Mouse (Mus musculus) cerebellum, adult 18-20 months (tissue): ENCODE data around the gene Sds.
"Not testable (repeated sequence)": the region's sequence is repeated elsewhere in the genome, so short reads cannot be mapped to it uniquely, and the experiment has no call there.

Experiments used
- DNase-seq, 2 experiments: peaks; one replicate each; pipeline ENCODE4 v3.0.0; 2021

Gene Sds

DNA sequence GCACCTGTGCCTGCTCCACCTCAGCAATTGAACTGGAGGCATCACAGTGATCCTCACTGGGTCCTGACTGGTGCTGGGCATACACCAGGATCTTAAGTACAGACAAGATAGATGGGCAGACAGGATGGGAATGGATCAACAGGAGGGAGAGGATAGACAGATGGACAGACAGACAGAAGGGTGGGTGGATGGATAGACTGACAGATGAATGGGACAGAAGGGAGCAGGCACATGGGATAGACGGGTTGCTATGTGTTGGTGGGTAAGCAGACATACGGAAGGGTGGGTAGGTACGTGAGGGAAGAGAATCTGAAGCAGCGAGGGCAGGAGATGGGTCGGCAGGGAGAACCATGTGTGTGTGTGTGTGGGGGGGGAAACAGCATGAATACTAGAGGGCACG is 17.1 kb downstream of the Sds start:
- no peak for DNase-seq

DNA sequence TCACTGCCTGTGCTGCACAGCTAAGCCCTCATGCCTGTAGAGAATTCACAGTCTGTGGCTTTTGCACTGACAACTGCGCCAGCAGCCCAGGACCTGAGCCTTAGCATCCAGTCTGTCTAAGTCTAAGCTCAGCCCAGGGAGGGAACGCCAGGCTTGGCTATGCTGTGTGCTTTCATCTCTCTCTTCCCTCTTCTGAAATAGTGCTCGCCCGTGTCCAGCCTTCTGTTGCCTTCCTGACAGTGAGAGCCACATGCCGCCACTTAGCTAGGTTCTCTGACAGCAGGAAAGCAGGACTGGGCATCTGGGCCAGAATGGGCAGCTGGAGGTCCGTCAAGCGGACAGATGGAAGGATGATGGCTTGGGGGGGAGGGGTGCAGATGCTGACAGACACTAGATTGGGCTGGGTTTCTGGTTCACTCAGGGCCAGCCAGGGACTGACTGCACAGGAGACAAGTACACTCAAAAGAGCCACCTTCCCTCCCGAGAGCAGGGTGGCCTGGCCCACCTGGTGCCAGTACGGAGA is 17.6 kb downstream of the Sds start:
- no peak for DNase-seq

DNA sequence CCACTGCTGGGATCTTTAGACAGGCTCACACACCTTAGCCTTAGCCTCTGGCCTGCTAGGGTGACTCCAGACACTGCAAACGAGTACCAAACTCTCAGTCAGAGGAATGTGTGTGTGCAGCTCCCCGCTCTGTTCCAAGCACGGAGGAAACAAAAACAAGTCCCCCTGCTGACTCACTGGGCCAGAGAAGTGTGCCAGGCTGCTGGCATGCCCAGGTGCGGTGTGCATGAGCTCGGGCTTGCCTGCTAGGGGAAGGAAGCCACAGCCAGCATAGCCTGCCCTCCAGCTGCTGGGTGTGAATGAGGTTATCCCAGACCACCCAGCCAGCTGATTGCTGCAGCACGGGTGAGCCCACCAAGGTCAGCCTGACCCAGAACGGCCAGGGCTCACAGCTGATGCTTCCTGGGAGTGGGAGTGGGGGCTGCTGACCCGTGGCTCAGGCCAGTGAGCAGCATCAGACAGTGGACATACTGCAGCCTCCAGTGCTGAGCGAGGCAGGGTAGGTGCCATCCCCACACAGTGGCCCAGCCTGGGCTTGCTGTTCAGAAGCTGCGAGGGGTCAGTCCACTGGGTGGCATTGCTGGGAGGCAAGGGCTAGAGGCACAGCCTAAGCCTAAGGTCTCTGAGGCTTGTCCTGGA is 18.9 kb downstream of the Sds start:
- DNase-seq = no peak

DNA sequence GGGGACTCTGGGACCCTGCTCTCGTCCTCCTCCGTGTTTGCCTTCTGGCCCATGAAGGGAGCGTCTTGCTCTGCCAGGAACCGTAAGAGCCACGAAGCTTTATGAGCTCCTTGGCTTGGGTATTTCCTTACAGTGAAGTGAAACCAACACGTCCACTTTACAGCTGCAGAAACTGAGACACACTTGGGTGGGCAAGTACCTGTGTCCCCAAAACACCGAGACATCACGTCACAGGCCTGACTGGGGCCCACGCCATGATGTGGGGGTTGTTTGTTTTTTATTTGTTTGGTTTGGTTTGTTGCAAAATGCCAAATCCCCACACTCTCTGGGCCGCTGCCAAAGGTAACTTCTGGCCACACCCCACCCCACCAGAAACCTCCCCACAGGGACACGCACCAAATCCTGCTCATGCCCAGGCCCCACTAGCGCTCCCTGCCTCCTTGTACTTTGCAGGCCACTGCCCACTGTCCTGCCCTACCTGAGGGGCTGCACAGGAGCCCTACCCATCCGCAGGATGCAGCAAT is 19.4 kb downstream of the Sds start:
- no peak for DNase-seq

DNA sequence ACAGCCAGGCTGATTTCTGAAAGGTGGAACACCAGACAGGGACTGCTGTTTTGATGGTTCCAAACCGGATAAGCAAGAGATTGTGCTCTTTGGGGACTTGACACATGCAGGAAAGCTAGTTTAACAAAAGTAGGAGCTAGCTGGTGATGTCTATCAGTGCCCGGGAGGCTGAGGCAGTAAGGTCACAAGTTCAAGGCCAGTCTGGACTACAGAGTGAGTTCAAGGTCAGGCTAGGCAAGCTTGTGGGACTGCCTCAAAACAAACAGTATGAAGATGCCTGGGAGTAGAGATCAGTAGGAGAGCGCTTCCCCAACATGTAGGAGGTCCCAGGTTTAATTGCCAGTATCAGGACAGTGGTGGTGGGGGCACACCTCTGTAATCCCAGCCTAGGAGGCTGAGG is 20.7 kb downstream of the Sds start:
- DNase-seq = no peak

DNA sequence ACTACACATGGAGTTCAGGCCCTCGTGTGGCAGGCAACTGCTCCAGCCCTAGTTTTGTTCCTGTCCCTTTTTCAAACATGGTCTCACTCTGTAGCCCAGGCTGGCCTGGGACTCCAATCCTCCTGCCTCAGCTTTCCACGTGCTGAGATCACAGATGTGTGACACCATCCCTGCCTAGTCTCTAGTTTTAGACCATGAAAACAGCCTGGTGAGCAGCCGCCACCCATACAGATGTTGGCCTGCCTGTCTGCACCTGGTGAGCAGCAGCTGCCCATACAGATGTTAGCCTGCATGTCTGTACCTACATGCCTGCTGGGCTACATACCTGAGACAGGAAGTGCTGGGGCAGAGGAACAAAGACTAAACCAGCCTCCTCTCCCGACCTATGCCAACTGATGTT is 22.9 kb downstream of the Sds start:
- no peak for DNase-seq

DNA sequence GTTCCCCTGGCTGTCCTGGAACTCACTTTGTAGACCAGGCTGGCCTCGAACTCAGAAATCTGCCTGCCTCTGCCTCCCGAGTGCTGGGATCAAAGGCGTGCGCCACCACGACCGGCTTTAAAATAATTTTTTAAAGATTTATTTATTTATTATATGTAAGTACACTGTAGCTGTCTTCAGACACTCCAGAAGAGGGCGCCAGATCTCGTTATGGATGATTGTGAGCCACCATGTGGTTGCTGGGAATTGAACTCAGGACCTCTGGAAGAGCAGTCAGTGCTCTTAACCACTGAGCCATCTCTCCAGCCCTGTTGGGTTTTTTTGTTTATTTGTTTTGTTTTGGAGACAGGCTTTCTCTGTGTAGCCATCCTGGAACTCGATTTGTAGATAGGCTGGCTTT is 24.3 kb downstream of the Sds start:
- DNase-seq = not testable (repeated sequence)

DNA sequence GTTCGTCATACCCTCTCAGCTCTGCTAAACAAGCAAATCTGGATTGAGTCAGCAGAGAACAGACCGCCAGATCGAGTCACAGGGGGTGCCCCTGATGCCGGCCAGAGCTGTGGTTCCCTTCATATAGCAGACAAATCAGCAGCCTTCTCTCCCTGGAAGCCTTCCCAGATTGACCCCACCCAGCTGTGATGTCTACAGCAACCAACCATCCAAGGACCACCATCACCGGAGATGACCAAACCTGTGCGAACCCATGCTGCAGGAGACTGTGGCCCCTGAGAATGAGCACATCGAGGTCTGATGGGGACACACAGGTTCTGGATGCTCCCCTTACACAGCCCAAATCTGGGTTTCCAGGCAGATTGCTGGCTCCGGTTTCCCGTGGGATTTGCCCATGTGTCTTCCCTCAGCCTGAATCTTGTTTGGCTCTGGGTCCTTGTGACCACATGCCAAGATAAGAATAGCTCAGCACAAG is 25.9 kb downstream of the Sds start:
- no peak for DNase-seq

DNA sequence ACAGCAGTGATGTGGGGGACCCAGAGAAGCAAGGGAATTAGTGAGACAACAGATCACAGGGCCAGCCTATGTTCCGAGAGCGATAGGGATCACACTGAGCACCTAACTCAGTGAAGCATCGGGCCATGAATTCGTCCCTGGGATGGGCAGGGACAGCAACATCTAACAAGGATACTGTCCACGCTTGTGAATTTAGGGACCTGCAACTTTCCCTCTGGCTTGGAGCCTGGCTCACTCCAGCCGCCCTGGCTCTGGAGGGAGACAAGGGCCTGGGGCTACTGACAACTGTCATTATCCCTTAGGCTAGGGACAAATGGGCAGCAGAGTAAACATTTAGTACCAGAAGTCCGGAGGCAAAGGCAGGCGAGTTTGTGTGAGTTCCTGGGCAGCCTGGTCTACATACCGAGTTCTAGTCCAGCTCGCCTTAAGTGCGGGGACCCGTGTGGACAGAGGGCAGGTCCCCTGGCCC is 26.4 kb downstream of the Sds start:
- DNase-seq = no peak

DNA sequence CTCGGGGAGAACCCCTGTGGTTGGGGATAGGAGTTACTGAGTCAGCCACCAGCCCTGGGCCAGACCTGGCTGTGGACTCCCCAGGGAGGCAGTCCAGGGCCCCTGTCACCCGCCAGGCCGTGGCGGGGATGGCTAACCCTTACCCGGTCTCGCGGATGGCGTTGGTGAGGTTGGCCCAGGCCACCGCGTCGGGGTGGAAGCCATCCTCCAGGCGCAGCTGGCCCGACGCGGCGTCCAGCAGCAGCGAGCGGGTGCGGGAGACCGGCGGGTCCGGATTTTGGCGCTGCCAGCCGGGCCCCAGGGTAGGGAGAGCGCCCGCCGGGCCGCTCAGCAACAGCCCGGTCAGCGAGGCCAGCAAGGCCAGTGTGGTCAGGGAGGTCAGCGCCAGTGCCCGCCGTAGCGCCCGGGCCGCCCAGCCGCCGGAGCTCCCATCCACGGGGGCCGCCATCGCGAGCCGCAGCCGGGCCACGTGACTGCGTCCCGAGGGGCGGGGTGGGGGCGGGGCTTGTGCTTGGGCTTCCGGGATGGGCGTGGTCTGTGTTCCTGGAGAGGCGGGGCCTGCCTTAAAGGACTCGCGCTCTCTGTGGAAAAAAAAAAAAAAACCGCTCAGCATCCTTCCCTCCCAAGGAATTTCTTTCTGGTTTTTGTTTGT is 26.9 kb downstream of the Sds start, which contains the start of gene Plbd2:
Gene Plbd2, minus strand, starts transcription at position 482 of the 652 bp plus-strand sequence.
- peak; percentile 86 to 88 for DNase-seq

DNA sequence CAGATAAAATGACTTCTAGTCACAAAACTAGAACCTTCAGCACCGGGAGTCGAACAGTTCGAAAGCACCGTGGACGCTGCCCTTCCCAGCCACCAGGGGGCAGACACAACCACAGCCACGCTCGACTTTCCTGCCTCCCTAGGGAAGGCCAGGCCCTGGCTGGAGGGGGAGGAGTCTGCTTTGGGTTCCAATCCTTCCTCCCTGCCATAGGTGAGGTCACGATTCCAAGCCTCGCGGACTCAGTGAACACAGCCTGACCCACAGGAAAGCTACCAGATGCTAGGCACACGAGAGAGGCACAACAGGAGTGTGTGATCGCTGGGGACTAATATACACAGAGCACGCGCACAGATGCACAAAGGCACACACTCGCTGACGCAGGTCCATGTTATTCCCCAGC is 29.0 kb downstream of the Sds start:
- peak; percentile 86 to 89 for DNase-seq

DNA sequence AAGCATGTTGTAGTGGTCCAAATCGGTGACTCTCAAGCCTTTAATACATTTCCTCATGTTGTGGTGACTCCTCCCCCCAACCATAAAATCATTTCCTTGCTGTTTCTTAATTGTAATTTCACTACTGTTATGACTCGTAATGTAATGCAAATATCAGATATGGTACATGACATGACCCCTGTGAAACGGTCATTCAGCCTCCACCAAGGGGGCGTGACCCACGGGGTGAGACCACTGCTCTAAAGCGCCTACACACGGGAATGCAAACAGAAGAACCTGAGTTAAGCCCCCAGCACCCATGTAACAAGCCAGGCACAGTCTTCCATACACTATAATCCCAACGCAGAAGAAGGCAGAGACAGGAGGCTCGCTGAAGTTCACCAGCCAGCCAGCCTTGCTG is 29.5 kb downstream of the Sds start:
- DNase-seq = no peak

DNA sequence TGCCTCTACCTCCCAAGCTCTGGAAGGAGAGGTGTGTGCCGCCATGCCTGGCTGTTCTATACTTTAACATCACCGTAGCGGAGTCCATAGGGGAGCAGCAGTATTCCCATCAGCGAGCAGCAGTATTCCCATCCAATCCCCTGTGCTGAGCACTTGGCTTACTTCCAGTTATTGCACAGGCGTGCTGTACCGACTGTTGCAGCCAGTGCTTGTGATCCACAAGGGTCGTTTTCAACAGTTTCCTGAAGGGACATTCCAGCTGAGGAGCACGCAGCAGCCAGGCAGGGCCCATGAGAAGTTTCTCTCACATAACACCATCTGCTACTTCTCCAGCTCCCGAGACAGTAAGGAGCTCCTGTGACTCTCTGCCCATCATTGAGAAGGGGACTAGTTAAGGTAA is 30.2 kb downstream of the Sds start:
- DNase-seq = no peak

DNA sequence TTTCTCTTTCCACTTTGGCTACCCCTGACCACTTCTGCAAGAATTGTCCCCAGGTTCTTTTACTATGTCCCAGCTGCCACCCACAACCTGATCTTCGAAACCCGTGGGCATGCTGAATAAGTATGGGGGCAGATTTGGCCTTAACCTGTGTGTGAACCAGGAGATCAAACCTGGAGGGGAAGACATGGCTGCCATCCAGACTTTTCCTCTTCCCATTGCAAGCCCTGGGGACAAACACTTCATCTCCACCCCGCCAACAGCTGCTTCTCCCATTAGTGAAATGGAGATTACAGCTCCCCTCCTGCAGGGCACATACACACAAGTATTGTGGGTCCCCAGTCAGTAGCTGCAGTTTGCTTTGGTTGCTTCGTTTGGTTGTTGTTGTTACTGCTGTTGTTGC is 31.0 kb downstream of the Sds start:
- DNase-seq = no peak

DNA sequence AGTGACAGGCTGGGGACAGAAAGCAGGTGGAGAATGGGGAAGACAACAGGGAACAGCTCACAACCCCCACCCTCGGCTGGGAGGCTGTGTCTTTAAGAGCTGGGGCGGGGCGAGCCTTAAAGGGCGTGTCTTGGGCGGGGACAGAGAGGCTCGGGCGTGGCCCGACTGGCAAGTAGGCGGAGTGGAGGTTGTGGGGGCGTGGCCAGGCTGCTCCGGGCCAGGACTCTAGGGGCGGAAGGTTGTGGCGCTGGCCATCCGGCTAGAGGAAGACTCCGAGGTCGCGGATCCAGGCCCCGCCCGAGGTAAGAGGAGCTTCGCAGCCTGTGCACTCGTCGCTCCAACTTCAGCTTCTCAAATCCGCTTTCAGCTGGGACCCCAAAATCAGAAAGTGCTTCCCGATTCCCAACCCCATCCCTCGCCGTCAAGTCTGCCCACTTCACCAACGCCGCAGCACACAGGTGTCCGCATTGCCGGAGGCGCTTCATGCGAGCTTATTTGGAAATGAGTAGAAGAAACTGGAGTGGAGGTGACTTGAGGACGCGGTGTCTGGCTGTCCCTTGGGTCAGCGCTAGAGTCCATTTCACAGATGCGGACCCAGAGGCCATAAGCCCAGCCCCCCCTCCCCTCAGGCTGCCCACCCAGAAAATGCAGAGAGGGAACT is 34.8 kb downstream of the Sds start, which contains the start of gene Slc8b1:
Gene Slc8b1, plus strand, starts transcription at position 187 of the 661 bp plus-strand sequence.
- DNase-seq = peak; percentile 94 to 95

DNA sequence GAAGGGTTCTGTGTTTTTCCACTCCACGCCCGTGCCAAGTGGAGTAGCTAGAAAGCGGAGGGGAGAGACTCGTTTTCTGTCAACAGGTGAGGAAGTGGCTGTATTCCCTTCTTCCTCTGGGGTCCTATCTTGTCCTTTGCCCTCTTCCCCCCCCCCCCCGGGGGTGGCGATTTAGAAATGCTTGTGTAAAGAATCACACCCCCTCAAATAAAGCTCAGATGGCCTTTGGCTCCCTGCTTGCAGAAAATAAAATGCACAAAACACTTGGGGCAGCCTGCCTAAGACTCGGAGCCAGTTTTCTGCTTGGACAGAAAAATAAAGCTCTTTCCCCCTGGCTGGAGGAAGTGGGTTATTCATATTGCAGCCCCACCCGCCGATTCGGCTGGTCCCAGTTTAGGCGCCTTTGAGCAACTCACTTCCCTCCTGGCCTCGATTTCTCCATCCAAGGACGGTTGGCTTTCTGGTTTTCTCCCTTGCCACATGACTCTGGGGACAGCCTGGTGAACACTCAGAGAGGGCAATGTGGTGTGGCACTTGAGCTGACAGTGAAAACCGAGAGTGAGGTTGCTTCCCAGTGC is 35.4 kb downstream of the Sds start:
- no peak for DNase-seq

DNA sequence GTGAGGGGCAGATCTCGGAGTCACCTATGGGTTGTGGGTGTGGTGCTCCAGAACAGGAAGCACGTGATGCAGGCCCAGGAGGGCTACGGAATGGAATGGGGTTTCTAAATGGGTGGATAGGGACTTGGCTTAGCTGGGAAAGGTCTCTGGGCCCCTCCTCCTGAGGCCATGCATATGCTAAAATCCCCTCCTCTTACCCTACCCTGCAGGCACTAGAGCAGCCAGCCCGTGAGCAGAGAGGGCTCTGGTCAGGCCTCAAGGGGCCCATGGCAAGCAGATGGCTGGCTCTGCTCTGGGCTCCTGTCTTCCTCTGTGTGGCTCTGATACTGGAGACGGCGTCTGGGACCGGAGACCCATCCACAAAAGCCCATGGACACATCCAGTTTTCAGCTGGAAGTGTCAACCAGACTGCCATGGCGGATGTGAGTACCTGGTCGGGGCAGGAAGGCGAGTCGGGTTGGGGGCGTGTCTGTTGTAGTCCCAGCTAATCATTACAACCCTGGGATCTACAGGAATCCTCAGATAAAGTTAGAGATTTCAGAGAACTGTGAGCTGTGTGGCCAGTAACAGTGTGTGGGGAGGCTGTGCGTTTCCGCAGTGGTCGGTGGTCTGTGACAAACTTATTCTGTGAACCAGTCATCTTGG is 36.7 kb downstream of the Sds start:
- DNase-seq = no peak

DNA sequence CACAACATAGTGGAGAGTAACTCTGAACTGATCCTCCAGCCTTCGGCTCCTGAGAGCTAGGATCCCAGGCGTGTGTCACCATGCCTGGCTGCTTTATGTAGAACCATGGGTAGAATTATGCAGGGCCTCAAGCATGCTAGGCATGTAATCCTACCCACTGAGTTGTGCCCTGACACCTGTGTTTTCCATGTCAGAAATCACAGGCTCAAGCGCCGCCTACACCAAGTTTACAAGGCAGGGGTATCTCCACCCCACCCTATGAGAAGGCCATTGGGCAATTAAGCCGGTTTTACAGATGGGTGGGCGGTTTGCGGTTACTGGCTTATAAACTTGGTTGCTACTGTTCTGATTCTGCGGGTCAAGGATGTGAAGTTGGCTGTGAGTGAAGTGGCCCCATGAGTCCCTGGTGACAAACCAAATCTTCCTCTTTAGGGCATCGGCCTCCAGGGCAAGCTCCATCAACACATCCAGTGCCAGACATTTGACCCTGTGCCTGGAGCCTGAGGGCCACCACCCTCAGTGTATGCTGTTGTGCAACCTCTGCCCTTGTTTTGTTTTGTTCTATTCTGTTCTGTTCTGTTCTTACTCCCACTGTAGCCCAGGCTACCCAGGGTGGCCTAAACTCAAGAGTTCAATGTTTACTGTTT is 37.8 kb downstream of the Sds start:
- no peak for DNase-seq

DNA sequence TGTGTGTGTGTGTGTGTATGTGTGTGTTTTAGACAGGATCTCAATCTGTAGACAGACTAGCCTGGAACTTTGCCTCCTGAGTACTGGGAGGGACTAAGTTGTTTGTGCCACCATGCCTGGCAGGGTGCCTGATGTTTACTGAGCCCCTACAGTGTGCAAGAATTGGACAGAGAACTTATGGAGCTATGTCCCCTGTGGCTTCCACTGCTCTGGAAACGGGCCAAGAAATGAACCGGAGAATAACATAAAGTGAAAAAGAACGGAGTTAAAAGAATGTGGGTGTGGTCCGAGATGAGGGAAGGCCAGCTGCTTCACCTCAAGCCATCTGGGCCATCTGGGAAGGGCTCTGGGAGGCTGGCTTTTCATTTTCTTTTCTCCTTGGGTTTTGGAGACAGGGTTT is 38.4 kb downstream of the Sds start:
- DNase-seq = no peak

DNA sequence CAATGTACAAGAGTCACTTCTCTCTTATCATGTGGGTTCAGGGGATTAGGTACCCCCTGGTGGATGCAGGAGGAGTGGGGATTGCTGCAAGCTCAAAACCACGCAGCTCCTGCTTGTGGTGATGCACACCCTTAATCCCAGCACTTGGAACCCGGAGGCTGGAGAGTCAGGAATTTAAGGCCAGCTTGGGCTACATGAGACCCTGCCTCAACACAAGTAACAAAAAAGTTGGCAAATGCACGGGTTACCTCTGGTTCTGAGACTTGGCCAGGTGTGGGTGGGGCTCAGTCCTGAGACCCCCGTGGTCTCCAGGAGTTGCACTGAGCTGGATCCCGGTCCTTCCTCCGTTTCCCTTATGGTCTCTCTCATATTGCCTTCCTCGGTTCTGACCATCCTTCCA is 39.1 kb downstream of the Sds start:
- DNase-seq = no peak

DNA sequence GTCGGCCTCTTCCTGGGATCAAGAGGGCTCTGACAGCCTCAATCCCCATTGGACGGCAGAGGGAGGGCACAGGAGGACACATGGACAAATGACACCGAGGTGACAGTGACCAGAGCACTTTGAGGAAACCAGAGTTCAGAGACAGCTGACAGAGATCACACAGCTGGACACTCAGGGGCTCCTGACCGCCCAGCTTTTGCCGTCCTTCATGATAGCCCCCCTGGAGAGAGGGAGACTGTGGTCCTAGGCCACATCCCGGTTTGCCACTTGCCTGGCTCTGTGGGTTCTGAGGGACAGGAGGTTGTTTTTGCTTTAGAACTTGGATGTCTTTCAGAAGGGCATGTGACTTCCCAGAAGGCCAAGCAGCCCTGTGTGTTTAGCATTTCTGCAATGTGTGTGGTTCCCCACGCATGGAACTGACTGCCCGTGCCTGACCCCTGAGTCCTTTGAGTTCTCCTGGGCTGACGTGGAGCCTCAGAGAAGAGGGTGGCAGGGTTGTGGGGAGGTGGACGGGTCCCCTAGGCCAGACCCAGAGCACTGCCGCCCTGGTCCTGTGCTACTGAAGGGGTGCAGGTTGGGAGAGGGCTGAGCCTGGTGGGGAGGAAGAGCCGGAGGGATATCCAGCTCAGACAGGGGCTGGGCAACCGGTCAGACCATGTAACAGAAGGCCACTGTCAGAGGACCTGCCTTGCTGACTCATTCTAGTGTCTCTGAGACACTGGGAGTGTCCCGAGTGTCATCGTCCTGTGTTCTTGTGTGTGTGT is 40.1 kb downstream of the Sds start:
- no peak for DNase-seq
